Mouse (Mus musculus) heart, adult 9 months (tissue): ENCODE measurements around the gene Ldlr.

Experiments used
- DNase-seq, 2 experiments: peaks; one replicate each; pipeline ENCODE4 v3.0.0; 2022; ENCODE audit warnings: low spot score in 2 of 2

The Ldlr gene

DNA sequence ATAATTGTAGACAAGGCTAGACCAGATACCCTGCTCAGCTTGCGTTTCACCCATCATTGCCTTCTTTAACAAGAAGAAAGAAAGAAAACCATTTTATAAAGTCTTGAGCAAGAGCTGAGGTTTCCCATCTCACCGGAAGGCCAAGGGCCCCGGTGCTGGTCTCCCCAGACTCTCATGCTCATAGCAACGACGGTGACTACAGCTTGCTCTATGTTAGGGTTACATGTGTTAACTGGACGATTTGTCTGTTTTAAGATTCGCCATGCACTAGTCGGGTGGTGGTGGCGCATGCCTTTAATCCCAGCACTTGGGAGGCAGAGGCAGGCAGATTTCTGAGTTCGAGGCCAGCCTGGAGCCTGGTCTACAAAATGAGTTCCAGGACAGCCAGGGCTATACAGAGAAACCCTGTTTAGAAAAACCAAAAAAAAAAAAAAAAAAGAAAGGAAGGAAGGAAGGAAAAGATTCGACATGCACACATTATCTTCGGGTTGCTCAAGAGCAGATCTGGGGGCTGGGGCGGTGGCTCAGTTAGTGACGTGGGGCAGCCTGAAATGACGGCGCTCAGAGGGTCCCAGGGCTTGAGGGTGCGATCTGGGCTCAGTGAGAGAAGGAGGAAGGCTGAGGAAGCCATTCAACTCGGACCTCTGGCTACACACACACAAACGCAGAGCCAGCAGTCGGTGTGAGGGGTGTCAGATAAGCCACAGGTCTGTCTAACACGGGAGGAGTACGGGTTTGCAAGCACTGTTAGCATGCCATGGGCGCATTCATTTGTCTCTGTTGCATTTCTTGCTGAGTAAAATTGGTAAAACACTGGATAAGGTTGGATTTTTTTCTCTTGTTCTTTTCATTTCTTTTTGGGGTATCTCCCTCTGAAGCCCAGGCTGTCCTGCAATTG is 2.2 kb downstream of the Ldlr start:
- no peak for DNase-seq

DNA sequence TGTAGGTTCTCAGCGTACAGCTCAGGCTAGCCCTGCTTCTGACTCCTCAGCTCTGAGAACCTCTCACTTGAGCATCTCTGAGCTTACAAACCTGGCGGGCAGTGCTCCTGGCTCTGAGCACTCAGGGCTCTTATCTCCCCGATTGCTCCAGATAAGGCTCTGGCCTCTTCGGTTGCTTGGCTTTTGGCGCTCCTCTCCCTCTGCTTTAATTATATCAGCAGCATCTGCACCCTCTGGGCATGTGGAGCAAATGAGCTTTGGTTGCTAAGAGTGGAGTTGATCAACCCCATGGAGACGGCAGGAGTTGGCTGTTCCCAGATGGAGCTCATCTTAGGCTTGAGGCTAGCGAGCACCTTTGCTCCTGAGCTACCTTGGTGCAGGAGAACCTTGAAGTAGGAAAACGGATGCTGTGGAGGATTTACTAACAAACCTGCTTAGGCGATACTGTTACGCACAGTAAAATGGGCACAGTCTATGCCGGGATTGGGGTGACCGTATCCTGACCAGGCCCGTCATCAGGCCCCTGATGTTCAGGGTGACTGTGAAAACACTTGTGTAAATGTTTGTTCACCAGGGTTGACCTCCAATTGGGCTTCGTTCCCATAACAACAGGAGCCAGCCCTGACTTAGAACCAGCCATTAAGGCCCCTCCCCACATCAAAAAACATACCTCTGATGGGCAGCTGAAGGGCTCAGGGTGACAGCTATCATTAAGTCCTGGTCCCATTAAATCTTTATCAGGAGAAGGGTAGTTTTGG is 3.1 kb downstream of the Ldlr start:
- no peak for DNase-seq

DNA sequence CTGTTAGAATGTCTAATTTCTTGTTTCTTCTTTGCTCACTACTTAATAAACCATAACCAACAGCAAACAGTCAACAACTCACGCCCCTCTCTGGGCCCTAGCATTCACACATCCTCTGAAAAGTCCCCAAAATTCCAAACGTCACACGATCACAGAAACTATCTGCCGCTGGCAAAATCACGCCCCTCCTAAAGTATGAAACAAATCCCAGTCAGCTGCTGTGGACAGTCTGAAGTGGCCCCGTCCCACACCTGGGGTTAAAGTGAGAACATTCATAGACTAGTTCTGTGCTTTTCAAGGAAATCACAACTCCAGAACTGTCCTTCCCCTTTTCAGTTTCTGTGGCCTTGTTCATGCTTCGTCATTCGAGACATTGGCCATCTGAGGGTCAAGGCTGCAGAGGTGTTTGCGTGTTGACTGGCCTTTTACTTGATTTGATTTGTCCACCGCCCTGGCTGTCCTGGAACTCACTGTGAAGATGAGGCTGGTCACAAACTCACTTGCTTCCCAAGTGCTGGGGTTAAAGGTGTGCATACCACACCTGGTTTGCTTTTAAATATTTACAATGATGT is 5.1 kb downstream of the Ldlr start:
- no peak for DNase-seq

DNA sequence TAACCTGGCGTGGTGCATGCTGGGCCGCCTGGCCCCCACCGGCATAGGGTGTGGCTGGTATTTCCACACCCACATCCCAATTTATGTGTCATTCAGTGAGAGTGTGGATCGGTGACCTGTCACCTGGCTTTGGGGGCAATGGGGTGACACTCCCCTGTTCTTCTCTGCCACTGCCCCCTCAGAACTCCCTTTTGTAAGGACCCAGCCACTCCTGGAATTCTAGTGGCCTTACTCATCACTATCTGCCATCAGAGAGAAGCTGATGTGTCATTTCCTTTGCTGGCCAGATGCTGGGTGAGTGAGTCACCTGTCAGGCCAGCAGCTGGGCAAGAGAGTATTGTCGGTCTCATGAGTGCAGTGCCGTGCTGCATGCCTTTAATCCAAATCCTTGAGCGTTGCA is 6.0 kb downstream of the Ldlr start:
- no peak for DNase-seq

DNA sequence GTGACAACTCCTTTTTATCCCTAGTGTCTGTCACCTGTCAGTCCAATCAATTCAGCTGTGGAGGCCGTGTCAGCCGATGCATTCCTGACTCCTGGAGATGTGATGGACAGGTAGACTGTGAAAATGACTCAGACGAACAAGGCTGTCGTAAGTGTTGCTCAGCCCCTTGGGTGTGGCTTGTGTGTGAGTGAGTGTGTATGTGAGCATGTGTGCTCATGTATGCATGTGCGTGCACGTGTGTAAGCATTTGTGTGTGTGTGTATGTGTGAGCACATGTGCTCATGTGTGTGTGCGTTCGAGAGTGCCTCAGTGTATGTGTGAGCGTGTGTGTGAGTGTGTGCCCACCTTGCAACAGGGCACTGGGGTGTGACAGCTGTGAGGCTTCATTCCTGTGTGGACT is 9.0 kb downstream of the Ldlr start:
- no peak for DNase-seq

DNA sequence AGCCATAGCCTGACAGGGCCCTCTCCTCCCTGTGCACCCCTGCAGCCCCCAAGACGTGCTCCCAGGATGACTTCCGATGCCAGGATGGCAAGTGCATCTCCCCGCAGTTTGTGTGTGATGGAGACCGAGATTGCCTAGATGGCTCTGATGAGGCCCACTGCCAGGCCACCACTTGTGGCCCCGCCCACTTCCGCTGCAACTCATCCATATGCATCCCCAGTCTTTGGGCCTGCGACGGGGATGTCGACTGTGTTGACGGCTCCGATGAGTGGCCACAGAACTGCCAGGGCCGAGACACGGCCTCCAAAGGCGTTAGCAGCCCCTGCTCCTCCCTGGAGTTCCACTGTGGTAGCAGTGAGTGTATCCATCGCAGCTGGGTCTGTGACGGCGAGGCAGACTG is 10.2 kb downstream of the Ldlr start:
- DNase-seq, result no peak

DNA sequence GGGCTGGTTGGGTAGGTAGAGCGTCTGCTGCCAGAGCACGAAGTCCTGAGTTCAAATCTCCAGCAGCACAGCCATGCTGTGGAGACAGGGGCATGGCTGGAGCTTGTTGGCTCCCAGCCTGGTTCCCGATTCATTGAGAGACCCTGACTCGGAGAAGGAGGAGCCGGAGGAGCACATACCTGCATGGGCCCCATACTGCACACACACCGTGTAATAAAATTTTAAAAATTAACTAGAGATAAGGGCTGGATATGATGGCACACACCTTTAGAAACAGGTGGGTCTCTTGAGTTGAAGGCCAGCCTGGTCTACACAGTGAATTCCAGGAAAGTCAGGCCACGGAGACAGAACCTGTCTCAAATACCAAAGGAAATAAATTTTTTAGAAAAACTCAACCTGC is 10.7 kb downstream of the Ldlr start:
- DNase-seq, result no peak

DNA sequence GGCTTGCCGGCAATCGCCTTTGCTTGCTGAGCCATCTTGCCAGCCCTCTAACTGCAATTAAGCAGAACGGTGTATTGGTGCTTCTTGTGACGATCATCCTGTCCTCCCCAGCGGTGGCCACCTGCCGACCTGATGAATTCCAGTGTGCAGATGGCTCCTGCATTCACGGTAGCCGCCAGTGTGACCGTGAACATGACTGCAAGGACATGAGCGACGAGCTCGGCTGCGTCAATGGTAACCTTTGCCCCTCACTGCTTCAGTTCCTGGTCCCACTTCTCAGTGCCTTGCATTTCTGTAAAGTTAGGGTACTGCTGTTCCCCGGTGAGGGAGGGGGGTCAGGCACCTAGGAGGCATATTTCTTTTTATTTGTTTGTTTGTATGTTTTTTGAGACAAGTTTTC is 11.8 kb downstream of the Ldlr start:
- DNase-seq, result no peak

DNA sequence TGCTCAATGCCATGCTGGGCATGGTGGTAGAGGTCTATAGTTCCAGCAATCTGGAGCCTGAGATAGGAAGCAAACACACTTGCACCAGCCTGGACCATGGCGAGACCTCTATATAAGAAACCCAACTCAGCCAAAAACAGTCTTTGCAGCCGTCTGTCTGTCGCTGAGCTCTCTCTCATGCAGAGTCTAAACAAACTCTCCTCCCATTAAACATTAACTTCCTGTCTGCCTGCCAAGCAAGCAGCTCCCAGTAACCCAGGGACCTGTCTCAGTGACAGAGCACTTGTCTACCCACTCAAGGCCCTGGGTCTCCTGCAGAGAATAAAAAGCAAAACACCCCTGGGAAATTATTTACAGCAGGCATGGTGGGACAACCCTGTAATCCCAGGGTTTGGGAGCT is 13.3 kb downstream of the Ldlr start:
- no peak for DNase-seq

DNA sequence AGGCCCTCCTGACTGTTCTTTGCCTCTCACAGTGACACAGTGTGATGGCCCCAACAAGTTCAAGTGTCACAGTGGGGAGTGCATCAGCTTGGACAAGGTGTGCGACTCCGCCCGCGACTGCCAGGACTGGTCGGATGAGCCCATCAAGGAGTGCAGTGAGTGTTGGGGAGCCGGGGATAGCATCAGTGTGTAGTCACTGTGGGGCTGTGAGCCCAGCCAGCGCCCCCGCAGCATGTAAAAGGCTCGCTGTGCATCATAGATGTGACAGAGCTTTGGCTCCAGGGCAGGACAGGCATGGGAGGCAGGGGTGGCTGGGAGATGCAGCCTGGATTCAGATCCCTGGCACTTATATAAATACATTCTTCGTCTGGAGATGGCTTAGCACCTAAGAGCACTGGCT is 13.9 kb downstream of the Ldlr start:
- DNase-seq, result no peak

DNA sequence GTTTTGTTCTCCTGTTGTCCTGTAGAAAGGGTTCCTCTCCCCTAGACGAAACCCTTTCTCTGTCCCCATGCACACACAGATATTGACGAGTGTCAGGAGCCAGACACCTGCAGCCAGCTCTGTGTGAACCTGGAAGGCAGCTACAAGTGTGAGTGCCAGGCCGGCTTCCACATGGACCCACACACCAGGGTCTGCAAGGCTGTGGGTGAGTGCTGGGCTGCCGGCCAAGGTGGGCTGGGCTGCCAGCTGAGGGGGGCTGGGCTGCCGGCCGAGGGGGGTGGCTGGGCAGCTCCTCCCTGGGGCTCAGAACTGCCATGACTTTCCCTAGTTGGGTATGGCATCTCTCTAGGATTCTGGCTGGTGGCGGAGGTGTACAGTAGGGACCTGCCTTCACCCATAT is 15.5 kb downstream of the Ldlr start:
- DNase-seq, result no peak

DNA sequence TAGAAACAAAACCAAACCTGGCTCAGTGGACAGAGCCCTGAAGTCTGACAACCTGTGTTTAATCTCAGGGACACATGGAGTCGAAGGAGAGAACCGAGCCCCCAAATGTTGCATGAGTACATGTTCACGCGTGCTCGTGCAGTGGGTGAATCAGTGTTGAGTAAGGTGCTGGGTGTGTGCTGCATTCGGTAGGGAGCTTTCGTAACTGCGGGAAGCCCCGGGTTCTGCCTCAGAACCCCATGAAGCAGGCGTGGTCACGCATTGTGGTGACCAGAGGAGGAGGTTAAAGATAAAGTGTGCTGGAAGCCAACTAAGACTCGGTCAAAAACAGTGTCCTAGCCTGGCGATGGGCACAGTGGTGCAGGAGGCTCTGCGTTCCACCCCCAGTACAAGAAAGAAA is 17.1 kb downstream of the Ldlr start:
- no peak for DNase-seq

DNA sequence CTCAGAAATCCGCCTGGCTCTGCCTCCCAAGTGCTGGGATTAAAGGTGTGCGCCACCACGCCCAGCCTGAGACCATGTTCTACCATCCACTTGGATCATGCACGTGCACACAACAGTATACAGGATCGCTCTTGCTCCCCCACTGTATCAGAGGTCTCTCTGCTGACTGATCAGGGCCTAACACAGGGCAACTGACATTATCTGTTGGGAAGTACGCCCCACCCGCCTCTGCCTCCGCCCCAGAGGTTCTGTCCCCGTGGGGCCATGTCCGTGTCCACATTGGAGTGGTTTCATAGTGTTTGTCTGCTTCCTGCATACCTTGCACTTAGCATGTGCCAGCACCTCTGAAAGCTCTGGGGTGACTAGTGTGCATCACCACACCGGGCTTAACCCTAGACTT is 18.2 kb downstream of the Ldlr start:
- DNase-seq, result no peak

DNA sequence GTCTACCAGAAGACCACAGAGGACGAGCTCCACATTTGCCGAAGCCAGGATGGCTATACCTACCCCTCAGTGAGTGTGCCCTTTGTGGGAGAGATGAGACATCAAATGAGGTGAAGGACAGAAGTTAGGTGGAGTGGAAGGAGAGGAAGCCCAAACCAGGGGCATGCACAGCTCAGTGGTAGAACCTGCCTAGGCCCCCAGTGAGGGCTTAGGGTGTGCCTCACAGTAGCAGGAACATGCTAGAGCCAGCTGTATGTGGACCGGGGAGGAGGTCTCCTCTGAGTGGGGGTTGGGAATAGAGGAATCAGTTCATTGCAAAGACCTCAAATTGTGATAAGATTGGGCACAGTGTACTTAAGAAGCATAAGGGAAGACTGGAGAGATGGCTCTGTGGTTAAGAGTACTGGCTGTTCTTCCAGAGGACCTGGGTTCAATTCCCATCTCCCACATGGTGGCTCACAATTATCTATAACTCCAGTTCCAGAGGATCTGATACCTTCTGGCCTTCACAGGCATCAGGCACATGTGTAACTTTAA is 24.0 kb downstream of the Ldlr start:
- no peak for DNase-seq

DNA sequence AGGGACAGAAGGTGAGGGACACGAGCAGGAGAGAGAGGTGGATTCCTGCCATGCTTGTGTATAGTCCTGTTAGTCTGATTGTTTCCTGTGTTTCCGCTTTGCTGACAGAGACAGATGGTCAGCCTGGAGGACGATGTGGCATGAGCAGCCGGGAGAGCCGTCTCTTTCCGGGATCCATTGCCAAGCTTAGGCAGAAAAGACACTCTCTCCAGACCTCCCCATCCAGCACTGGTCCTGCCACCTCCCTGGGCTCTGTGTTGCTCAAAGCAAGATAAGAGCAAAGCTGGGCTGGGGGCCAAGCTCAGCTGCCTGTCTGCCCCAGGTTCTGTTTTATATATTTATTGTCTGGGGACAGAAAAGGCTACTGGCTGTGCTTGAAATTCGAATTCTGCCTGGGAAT is 24.8 kb downstream of the Ldlr start:
- DNase-seq, result peak; percentile 65 to 67

DNA sequence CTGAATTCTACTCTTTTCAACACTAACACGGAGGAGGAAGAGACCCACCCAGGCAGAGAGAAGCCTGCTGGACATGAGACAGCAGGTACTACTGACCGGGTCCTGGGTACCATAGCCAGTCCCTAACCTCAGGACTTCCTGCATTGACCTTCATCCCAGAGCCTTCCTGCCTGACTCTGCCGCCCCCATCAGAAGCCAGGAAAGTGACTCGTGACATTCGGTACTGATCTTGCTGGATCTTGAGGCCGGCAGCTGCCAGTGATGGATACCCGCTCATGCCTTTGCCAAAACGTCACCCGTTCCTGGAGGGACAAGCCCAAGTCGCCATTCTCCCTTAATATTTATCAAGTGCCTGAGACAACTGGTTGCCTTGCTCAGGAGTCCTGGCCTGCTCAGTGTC is 25.2 kb downstream of the Ldlr start:
- DNase-seq, result no peak

DNA sequence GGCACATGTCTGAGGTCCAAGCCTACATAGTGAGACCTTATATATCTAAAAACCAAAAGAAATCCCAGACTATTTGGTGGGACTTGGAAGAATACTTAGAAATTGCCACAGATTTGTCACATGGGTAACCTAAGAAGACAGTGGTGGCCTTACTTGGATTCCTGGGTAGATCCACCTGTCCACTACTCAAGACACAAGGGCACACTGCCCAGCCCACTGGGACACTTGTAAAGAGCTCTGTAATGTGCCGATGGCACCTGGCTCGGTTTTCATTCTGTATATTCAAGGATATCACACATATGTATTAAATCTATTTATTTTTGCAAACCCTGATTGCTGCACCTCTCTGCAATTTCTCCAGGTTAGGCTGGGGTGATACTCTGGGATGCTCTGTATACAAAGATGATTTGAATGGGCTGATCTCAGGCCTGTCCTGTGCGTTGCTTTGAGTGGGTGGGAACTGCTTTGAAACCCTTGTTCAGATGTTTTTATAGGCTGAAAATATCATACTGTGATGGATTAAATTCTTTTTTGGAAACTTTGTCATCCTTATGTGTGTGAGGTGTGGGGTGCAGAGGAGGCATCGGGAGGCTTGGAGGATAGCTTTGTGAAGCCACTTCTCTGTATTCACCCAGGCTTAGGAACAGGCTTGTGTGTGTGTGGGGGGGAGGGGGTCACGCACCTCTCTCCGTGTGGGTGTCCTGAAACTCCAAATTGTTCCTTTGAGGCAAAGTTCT is 26.3 kb downstream of the Ldlr start:
- no peak for DNase-seq

DNA sequence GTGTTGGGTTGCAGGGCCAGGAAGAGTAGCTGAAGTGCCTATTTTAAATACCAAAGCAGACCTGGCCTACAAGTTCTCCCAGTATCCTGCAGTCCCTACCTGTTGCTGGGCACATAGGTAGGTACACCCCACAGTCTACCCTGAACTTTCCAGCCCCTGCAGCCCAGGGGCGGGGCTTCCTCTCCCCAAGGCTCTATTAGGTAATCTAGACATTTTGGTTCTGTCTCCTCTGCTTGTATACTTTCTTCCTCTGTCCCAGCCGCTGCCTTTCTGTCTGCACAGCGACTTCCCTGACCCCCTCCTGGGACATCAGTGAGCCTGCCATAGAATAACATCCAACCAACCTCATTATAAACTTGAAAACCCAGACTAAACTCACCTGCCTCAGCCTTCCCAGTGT is 27.1 kb downstream of the Ldlr start:
- no peak for DNase-seq

DNA sequence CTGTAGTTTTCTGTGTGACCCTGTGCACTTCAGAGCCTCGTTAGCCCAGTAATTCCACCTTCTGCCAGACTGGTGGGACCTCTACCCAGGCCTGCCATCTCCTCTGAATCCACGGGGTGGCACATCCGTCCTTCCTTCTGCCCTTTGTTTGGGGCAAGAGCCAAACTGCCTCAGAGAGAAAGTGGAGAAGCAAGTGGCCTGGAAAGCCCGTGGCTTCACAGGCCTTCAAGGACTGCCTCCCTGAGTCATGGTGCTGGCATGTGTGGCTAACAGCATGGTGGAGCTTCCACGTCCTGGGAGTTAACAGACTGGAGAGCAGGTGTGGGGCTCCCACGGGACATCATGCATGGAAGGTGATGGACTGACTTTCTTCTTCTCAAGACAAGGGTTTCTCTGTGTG is 28.1 kb downstream of the Ldlr start:
- DNase-seq, result peak; percentile 30 to 58

DNA sequence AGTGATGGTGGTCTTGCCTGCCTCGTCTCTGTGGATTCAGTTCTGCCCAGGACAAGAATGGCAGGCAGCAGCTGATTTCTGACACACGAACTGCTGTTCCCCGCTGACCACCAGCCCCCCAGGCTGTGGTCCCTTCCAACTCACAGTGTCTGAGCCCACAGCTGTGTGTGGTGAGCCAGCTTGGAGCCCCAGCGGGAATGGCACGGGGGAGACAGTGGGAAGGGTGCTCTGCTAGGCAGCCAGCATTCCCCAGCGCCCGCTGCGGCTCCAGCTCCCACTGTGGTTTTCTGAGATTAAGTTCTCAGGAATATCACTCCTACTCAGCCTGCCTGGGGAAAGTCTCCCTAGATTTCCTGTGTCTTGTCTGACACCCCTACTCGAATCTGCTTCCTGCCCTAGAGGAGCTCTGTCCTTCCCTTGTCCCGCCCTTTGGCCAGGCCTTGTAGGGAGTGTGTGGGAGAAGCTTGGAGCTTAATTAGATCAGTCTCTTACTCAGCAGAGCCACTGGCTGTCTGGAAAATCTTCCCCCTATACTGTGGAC is 29.0 kb downstream of the Ldlr start:
- DNase-seq, result peak; percentile 73 to 81

DNA sequence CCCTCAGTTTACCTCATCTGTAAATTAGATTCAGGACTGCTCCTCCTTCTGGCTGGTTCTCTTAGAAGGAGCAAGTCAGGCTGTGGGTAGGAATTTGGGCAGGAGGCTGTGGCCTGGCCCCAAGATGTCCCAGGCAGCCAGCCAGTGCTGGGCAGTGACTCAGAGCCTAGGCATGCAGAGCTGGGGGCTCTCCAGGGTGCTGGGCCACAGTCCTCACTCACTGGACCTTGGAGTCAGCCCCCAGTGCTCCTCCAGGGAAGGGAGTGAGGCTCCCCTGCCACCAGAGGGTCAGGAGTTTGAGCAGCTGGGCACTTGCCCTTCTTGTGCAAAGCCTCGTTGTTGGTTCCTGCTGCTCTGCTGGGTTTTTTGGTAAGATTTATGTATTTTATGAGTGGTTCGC is 30.7 kb downstream of the Ldlr start:
- peak; percentile 72 to 89 for DNase-seq
